ENCODE assay signal across 13 mouse cellular contexts in the genomic region with DNA sequence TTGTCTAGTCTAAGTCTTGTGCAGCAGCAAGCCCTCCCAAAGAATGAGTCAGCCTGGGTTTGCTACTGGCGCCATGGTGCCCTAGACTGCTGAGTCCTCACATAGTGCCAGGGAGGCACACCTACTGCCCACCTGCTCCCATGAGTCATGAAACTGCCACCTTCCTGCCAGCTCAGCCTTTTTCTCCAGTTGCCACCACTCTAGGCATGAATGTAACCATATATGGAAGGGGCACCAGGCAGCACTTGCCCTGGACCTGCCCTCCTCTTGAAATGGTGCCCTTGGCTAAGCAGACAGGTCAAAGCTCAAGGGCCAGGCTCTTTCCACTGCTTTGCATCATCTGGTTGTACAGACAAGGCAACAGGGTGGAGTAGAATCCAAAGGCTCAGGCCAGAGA. TPM values are rescaled to one million over a fixed set of nuclear protein-coding genes. Genes with fewer than 3 reads are reported as not detected.
A peak's percentile ranks its signal among the peaks of the same experiment; 100 is the strongest.
DNase-seq lines count a peak whose midpoint lies in the region; ATAC-seq and TF ChIP-seq lines count a peak whose summit lies in the region.
"Had no signal": no experiment of that assay in that cellular context is flagged by ENCODE, and none has a peak within 500 bp of the region (broad histone marks: within the 10 kb centered on the region; RNA-seq: fewer than 3 reads in every experiment).

No protein-coding gene starts in this region.

- H3K36me3 ChIP-seq in kidney, embryonic 15.5 days = peaks cover 16% of the 10 kb centered on the region
- peaks cover 12% of the 10 kb centered on the region; the same call in 1 of the 2 replicates for H3K36me3 ChIP-seq in kidney, postnatal 0 days (ENCODE audit: insufficient read depth, low read length)
- H3K36me3 ChIP-seq in midbrain, embryonic 15.5 days (replicated peaks) = no peaks in the 10 kb centered on the region
- H3K36me3 ChIP-seq: forebrain, embryonic 10.5 days had no signal

- H3K4me2 ChIP-seq in kidney, embryonic 15.5 days = no peak overlapping the region
- no peak overlapping the region for H3K4me2 ChIP-seq in kidney, postnatal 0 days (ENCODE audit: low read length)
- H3K4me2 ChIP-seq in midbrain, embryonic 15.5 days = no peak overlapping the region
- H3K4me2 ChIP-seq: hindbrain, embryonic 14.5 days had no signal

- no peaks in the 10 kb centered on the region for H3K9me3 ChIP-seq in kidney, embryonic 15.5 days (replicated peaks)
- H3K9me3 ChIP-seq in kidney, postnatal 0 days (replicated peaks; ENCODE audit: low read length) = no peaks in the 10 kb centered on the region
- H3K9me3 ChIP-seq in midbrain, embryonic 15.5 days = no peaks in the 10 kb centered on the region
- H3K9me3 ChIP-seq: forebrain, embryonic 10.5 days had no signal

- H3K27me3 ChIP-seq in kidney, embryonic 15.5 days = no peaks in the 10 kb centered on the region
- no peaks in the 10 kb centered on the region for H3K27me3 ChIP-seq in kidney, postnatal 0 days (ENCODE audit: insufficient read depth, low read length)
- H3K27me3 ChIP-seq in midbrain, embryonic 15.5 days (replicated peaks) = no peaks in the 10 kb centered on the region

- H3K27ac ChIP-seq in kidney, embryonic 15.5 days = no peak overlapping the region
- no peak overlapping the region for H3K27ac ChIP-seq in kidney, postnatal 0 days
- no peak overlapping the region for H3K27ac ChIP-seq in midbrain, embryonic 15.5 days
- H3K27ac ChIP-seq: forebrain, embryonic 10.5 days; hindbrain, embryonic 14.5 days; left cerebral cortex, adult 2 months had no signal

- no peak for ATAC-seq in kidney, embryonic 15.5 days (replicated peaks; ENCODE audit: low FRiP score)
- peak; percentile 14 for ATAC-seq in activated CD4-positive, CD25-positive, alpha-beta regulatory T cell, adult 4 months
- peak; percentile 76 for ATAC-seq in kidney, postnatal 0 days (replicated peaks; ENCODE audit: low FRiP score, low read depth)
- ATAC-seq in midbrain, embryonic 15.5 days (replicated peaks) = no peak

- peaks cover 23% of the 10 kb centered on the region for H3K4me1 ChIP-seq in kidney, embryonic 15.5 days
- peaks cover 14% of the 10 kb centered on the region; the same call in 1 of the 2 replicates for H3K4me1 ChIP-seq in kidney, postnatal 0 days (replicated peaks; ENCODE audit: insufficient read depth, low read length)
- H3K4me1 ChIP-seq in midbrain, embryonic 15.5 days = peaks cover 4% of the 10 kb centered on the region; the same call in 1 of the 2 replicates

- H3K4me3 ChIP-seq in kidney, embryonic 15.5 days (replicated peaks) = no peak overlapping the region
- H3K4me3 ChIP-seq in kidney, postnatal 0 days (replicated peaks; ENCODE audit: low read depth, low read length) = no peak overlapping the region
- H3K4me3 ChIP-seq in midbrain, embryonic 15.5 days = no peak overlapping the region
- H3K4me3 ChIP-seq: forebrain, embryonic 10.5 days; left cerebral cortex, adult 2 months had no signal

- TF ChIP-seq CTCF in kidney, postnatal 0 days (IDR thresholded peaks at IDR 0.05; ENCODE audit: low read depth) = no peak

- no peak overlapping the region for H3K9ac ChIP-seq in kidney, embryonic 15.5 days
- no peak overlapping the region for H3K9ac ChIP-seq in kidney, postnatal 0 days (ENCODE audit: low read depth, low read length)
- H3K9ac ChIP-seq in midbrain, embryonic 15.5 days = no peak overlapping the region
- H3K9ac ChIP-seq: hindbrain, embryonic 14.5 days had no signal

- 96% methylated on average over 1 of the region's 1 CpGs for WGBS in kidney, embryonic 15.5 days
- WGBS in kidney, postnatal 0 days = 79% methylated on average over 1 of the region's 1 CpGs
- 92% methylated on average over 1 of the region's 1 CpGs for WGBS in midbrain, embryonic 15.5 days

- peak; percentile 61 for DNase-seq in kidney, adult 18-20 months
- no peak for DNase-seq in kidney, postnatal 0 days (ENCODE audit: low spot score)
- DNase-seq in lung, postnatal 36 days = peak; percentile 61
- no peak for DNase-seq in thymus, adult 18-20 months
- no peak for DNase-seq in cerebellum, adult 8-10 months
- DNase-seq: cerebellum, postnatal 36 days; thymus, adult 2 months had no signal

RNA-seq across cellular contexts. Expression of gene Gadd45a, which starts 22.6 kb away (rescaled TPM):
- 32.7 and 41.2 TPM in 2 replicates for polyA plus RNA-seq in kidney, embryonic 15.5 days (2015; fragmentation: Nextera tagmentation; extraction: Ambion mirVana)
- 1 to 10 TPM; 4.1 to 5.6 TPM for polyA plus RNA-seq in activated CD4-positive, CD25-positive, alpha-beta regulatory T cell, adult 4 months (2017; shearing (Covaris generic))
- 66.5 and 70.7 TPM in 2 replicates for polyA plus RNA-seq in kidney, postnatal 0 days (2015; fragmentation: Nextera tagmentation; extraction: Ambion mirVana)
- polyA plus RNA-seq in midbrain, embryonic 15.5 days (2015; fragmentation: Nextera tagmentation; extraction: Ambion mirVana) = 17.2 and 17.7 TPM in 2 replicates

Comparison
In these comparisons a context has a peak if more than half of its experiments do, and no peak if none do; other contexts are left out.
1. DNase-seq: peak in kidney, adult 18-20 months (single experiment) and lung, postnatal 36 days (single experiment); none in kidney, postnatal 0 days (single experiment), thymus, adult 18-20 months (0 of 2) and cerebellum, adult 8-10 months (single experiment).
2. ATAC-seq: peak in activated CD4-positive, CD25-positive, alpha-beta regulatory T cell, adult 4 months (single experiment) and kidney, postnatal 0 days (single experiment); none in kidney, embryonic 15.5 days (single experiment) and midbrain, embryonic 15.5 days (single experiment).